Mouse (Mus musculus): Measurements from ENCODE around the gene Gm30191. TPM values are rescaled to one million over a fixed set of nuclear protein-coding genes. Genes with fewer than 3 reads are reported as not detected.

The Gm30191 gene
- polyA plus RNA-seq (2014; fragmentation: Illumina TruSeq; extraction: RNeasy Lipid Tissue Mini Kit (QIAGEN cat#74804); ENCODE audit: insufficient read depth, low read depth, low replicate concordance): not detected

DNA sequence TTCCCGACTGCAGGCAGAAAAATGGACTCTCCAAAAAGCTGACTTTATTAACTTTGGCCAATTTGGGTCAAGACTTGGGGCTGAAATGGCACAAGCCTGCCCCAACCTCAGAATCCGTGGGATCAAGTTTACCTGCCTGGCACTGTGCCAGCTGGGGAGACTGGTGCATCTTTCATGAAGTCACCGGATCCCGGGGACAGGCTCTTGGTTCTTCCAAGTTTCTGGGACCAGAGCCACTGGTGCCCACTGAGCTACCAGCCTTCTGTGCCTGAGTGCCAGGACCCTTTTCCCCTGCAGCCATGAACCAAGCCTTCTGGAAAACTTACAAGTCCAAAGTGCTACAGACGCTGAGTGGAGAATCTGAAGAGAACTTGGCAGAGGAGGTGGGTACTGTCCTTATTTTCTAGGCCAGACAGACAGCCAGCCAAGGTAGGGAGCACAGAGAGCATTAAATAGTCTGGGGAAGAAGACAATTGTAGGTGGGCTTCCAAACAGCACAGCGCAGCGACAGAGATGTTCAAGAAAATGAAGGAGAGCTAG is at the start of gene Gm30191:
Gene Gm30191, plus strand, starts transcription at position 217 of the 540 bp plus-strand sequence.

DNA sequence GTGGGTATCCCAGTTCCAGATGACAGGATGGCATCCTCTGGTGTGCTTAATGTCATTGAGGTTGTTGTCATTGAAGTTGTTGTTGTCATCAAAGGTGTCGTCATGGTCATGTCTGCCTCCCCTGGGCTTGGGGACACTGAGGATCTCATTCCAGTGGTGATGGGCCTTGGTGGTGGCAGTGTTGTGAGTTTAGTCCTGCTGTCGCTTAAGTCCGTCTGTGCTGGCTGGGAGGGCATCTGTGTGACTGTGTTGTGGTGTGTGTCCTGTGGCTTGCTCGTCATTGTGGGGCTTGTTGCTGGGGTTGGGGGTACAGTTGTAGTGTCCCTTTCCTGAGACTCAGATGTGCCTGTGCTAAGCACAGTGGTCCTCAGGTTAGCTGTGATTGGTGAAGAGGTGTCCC is 43.8 kb upstream of the Gm30191 start, which contains the start of gene Gm7534:
Gene Gm7534, minus strand, starts transcription at position 101 of the 400 bp plus-strand sequence.

DNA sequence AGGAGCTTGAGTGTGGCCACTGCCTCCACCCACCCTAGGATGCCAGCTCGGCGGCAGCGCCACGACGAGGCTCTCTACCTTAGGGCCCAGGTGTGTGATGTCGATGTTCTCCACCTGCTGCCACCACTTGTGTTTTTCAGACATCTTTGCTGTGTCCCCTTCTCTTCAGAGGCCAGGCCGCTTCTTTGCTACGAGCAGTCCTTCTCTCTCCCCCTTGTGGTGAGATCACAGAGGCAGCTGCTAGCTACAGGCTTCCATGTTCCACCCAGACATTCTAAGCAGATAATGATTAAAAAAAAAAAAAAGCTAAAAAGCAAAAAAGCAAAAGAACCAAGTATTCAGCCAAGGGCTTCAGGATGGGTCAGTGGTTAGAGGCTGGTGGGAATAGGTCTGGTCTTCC is 19.5 kb upstream of the Gm30191 start, which contains the start of gene Catsper4:
Gene Catsper4, minus strand, starts transcription at position 190 of the 400 bp plus-strand sequence.

DNA sequence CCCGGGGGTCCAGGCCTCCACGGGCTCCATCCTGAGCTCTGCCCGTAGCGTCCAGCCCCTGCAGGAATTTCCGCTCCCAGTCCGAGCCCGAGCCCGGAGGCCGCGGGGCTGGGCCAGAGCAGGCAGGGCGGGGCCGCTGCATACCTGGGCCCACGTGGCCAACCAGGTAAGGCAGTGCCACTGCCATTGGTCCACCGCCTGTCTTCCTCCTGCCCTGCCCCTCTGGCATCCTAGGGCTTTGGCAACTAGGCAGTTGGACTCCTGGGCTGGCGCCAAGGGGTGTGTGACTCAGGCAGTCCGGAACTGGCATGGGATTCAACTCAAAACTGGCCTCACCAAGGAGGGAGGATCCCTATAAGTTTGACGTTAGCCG is 8.5 kb upstream of the Gm30191 start, which contains the start of gene Cnksr1:
Gene Cnksr1, minus strand, starts transcription at position 121 of the 373 bp plus-strand sequence.

DNA sequence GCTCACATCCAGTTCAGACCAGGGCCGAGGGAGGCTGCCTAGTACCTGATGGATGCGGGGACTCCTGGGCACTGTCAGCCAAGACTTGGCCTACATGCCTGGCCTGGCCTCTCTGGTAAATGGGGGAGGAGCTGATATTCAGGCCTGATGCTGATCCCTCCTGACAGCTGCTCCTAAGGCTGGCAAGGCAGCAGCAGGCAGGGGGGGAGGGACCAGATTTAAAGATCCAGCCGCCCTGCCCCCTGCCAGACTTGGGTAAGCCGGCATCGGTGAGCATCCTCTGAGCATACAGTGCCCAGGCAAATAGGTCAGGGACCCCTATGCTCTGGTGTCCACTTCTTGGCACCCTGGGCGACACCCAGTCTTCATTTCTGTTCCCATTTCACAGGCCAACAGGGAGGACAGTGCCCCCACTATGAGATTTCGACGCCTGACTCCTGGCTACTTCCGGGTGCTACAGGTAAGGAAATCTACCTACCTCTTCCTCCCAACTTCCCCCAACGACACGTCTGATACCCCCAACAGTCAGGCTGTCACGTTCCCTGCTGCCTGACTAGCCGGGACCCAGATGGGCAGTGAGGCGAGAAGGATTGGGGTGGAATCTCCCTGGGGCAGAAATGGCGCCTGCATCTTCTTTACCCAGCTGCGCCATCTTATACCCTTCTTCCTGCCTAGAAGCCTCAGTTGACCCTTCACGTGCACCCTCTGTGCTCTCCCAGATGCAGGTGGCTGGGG is 3.1 kb upstream of the Gm30191 start, which contains the start of gene E130218I03Rik:
Gene E130218I03Rik, plus strand, starts transcription at position 147 of the 735 bp plus-strand sequence.

DNA sequence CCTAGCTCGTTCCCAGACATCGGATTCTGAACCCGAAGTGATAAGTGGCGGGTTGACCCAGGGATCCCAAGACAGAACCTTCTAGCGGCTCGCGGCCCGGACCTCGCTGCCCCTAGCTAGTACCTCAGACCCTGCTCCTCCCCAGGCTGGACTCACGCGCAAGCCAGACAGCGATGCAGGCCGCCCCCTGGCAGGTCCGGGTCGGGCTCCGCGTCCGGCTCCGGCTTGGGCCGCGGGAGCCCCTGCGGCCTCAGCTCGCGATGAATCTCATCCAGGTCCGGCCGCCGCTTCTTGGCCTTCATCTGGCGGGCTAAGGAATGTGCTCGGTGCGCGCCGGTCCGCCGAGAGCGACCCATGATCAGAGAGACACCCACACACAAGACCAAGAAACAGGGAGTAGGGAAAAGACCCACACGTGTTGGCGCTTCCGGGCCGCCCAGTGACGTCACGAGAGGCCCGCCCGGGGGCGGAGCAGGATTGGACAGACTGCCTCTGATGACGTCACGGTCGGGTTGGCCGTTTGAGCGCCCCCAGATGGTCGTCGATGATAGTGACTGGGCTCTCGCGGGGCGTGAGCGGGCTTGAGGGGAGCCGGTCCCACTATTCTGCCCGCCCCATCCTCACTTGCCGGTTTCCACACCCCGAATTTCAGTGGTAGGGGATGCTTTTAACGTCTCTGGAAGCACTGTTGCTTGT is 1.4 kb upstream of the Gm30191 start, which contains the start of gene Zfp593:
Gene Zfp593, minus strand, starts transcription at position 445 of the 696 bp plus-strand sequence.

DNA sequence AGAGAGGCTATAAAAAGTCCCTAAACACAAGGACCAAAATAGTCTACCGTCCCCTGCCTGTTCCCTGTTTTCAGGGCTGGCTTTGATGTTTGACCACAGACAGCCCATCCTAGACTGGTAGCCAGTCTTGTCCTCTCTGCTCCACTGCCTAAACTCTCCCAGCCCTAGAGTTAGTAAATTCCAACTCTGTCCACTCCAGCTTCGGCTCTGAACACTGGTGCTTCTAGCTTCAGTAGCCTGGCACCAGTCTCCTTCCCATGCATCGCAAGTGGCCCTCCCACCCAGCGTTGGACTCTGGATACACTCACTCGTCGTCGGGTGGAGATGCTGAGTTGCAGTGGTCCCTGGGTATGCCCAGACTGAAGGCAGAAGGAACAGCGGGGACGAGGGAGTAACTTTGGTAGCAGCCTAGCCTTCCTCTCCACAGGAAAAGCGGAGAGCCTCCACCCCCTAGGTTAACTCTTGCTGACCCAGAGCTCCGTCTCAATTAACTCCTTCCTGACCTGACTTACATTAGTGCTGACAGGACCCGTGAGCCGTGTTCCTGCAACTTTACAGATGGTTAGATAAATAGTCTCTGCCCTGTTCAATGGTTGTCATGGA is 7.1 kb downstream of the Gm30191 start, which contains the start of gene Grrp1:
Gene Grrp1, minus strand, starts transcription at position 385 of the 603 bp plus-strand sequence.

DNA sequence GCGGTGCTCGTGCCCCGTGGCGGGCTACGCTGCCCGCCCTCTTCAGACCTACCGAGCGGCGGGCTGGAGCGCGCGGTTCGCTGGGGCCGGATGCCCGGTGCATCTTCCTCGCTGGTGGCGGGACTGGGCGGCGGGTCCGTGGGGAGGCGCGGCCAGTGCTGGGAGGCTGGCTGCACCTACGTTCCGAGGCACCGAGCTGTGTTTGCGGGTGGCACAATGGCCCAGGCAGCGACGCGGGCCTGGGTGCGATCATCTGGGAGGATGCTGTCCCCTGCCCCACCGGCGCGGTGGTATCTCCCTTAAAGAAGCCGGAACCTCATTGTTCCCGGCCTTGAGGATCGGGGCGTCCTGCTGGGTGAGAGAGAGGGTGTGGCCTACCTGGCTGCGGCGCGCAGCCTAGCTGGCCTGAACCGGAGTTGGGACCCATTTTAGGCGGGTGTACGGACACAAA is 40.9 kb downstream of the Gm30191 start, which contains the start of gene Pdik1l:
Gene Pdik1l, minus strand, starts transcription at position 321 of the 451 bp plus-strand sequence.

Other genes with a start within 250 kb of the Gm30191 start
- 20.7 TPM for gene Dhdds, start 246.0 kb upstream of the Gm30191 start, polyA plus RNA-seq (2014; fragmentation: Illumina TruSeq; extraction: RNeasy Lipid Tissue Mini Kit (QIAGEN cat#74804); ENCODE audit: insufficient read depth, low read depth, low replicate concordance)
- not detected for gene Lin28a, start 228.1 kb upstream of the Gm30191 start, polyA plus RNA-seq (2014; fragmentation: Illumina TruSeq; extraction: RNeasy Lipid Tissue Mini Kit (QIAGEN cat#74804); ENCODE audit: insufficient read depth, low read depth, low replicate concordance)
- 0.21 TPM for gene Zfp683, start 193.1 kb upstream of the Gm30191 start, polyA plus RNA-seq (2014; fragmentation: Illumina TruSeq; extraction: RNeasy Lipid Tissue Mini Kit (QIAGEN cat#74804); ENCODE audit: insufficient read depth, low read depth, low replicate concordance)
- 2.5 TPM for gene Crybg2, start 186.1 kb upstream of the Gm30191 start, polyA plus RNA-seq (2014; fragmentation: Illumina TruSeq; extraction: RNeasy Lipid Tissue Mini Kit (QIAGEN cat#74804); ENCODE audit: insufficient read depth, low read depth, low replicate concordance)
- gene Cd52, start 151.9 kb upstream of the Gm30191 start, polyA plus RNA-seq (2014; fragmentation: Illumina TruSeq; extraction: RNeasy Lipid Tissue Mini Kit (QIAGEN cat#74804); ENCODE audit: insufficient read depth, low read depth, low replicate concordance): 396 TPM
- gene Ubxn11, start 144.4 kb upstream of the Gm30191 start, polyA plus RNA-seq (2014; fragmentation: Illumina TruSeq; extraction: RNeasy Lipid Tissue Mini Kit (QIAGEN cat#74804); ENCODE audit: insufficient read depth, low read depth, low replicate concordance): 12.1 TPM
- 356 TPM for gene Sh3bgrl3, start 118.1 kb upstream of the Gm30191 start, polyA plus RNA-seq (2014; fragmentation: Illumina TruSeq; extraction: RNeasy Lipid Tissue Mini Kit (QIAGEN cat#74804); ENCODE audit: insufficient read depth, low read depth, low replicate concordance)
- 6.3 TPM for gene Cep85, start 59.8 kb upstream of the Gm30191 start, polyA plus RNA-seq (2014; fragmentation: Illumina TruSeq; extraction: RNeasy Lipid Tissue Mini Kit (QIAGEN cat#74804); ENCODE audit: insufficient read depth, low read depth, low replicate concordance)
- gene Gm7534, start 43.9 kb upstream of the Gm30191 start, polyA plus RNA-seq (2014; fragmentation: Illumina TruSeq; extraction: RNeasy Lipid Tissue Mini Kit (QIAGEN cat#74804); ENCODE audit: insufficient read depth, low read depth, low replicate concordance): not detected
- gene Catsper4, start 19.6 kb upstream of the Gm30191 start, polyA plus RNA-seq (2014; fragmentation: Illumina TruSeq; extraction: RNeasy Lipid Tissue Mini Kit (QIAGEN cat#74804); ENCODE audit: insufficient read depth, low read depth, low replicate concordance): not detected
- gene Cnksr1, start 8.5 kb upstream of the Gm30191 start, polyA plus RNA-seq (2014; fragmentation: Illumina TruSeq; extraction: RNeasy Lipid Tissue Mini Kit (QIAGEN cat#74804); ENCODE audit: insufficient read depth, low read depth, low replicate concordance): 5.7 TPM
- gene E130218I03Rik, start 3.3 kb upstream of the Gm30191 start, polyA plus RNA-seq (2014; fragmentation: Illumina TruSeq; extraction: RNeasy Lipid Tissue Mini Kit (QIAGEN cat#74804); ENCODE audit: insufficient read depth, low read depth, low replicate concordance): not detected
- gene Zfp593, start 1.3 kb upstream of the Gm30191 start, polyA plus RNA-seq (2014; fragmentation: Illumina TruSeq; extraction: RNeasy Lipid Tissue Mini Kit (QIAGEN cat#74804); ENCODE audit: insufficient read depth, low read depth, low replicate concordance): 8.1 TPM
- gene Grrp1, start 7.2 kb downstream of the Gm30191 start, polyA plus RNA-seq (2014; fragmentation: Illumina TruSeq; extraction: RNeasy Lipid Tissue Mini Kit (QIAGEN cat#74804); ENCODE audit: insufficient read depth, low read depth, low replicate concordance): 19.9 TPM
- gene Pdik1l, start 41.0 kb downstream of the Gm30191 start, polyA plus RNA-seq (2014; fragmentation: Illumina TruSeq; extraction: RNeasy Lipid Tissue Mini Kit (QIAGEN cat#74804); ENCODE audit: insufficient read depth, low read depth, low replicate concordance): 3.1 TPM
- gene Trim63, start 68.2 kb downstream of the Gm30191 start, polyA plus RNA-seq (2014; fragmentation: Illumina TruSeq; extraction: RNeasy Lipid Tissue Mini Kit (QIAGEN cat#74804); ENCODE audit: insufficient read depth, low read depth, low replicate concordance): 1.6 TPM
- gene Slc30a2, start 96.2 kb downstream of the Gm30191 start, polyA plus RNA-seq (2014; fragmentation: Illumina TruSeq; extraction: RNeasy Lipid Tissue Mini Kit (QIAGEN cat#74804); ENCODE audit: insufficient read depth, low read depth, low replicate concordance): 0.42 TPM
- gene Extl1, start 136.9 kb downstream of the Gm30191 start, polyA plus RNA-seq (2014; fragmentation: Illumina TruSeq; extraction: RNeasy Lipid Tissue Mini Kit (QIAGEN cat#74804); ENCODE audit: insufficient read depth, low read depth, low replicate concordance): 0.71 TPM
- gene Pafah2, start 149.4 kb downstream of the Gm30191 start, polyA plus RNA-seq (2014; fragmentation: Illumina TruSeq; extraction: RNeasy Lipid Tissue Mini Kit (QIAGEN cat#74804); ENCODE audit: insufficient read depth, low read depth, low replicate concordance): 14.1 TPM
- 191 TPM for gene Stmn1, start 221.4 kb downstream of the Gm30191 start, polyA plus RNA-seq (2014; fragmentation: Illumina TruSeq; extraction: RNeasy Lipid Tissue Mini Kit (QIAGEN cat#74804); ENCODE audit: insufficient read depth, low read depth, low replicate concordance)
- gene Paqr7, start 249.8 kb downstream of the Gm30191 start, polyA plus RNA-seq (2014; fragmentation: Illumina TruSeq; extraction: RNeasy Lipid Tissue Mini Kit (QIAGEN cat#74804); ENCODE audit: insufficient read depth, low read depth, low replicate concordance): 47.6 TPM

Measured in lung, adult 10 weeks (tissue).